Mouse (Mus musculus): ENCODE measurements at regions not wholly inside any gene's neighbourhood (a gene's known extent, or its start where the extent isn't known, plus 50 kb on each side); places are given as distances from the start of the nearest gene placed in this dataset.

DNA sequence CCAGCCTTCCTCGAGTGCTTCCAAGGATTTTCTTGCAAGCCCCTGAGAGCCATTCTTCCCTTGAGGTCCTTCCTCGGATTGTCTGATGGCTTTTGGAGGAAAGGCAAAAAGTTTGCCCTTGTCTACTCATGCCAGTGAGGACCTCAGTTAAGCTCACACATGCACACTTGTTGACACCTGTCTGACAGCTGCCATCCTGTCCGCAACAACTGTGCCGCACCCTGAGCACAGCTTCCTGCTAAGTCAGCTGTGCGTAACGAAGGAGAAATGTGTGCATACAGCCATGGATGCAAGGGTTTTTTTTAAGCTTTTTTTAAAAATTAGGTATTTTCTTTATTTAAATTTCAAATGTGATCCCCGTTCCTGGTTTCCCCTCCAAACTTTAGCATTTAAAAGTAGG is 293.8 kb downstream of the Adgrl2 start:
- 72% methylated on average over 7 of the region's 7 CpGs for WGBS
- H3K36me3 ChIP-seq = no peaks in the 10 kb centered on the region
- H3K9me3 ChIP-seq = no peaks in the 10 kb centered on the region
- no peak overlapping the region for H3K4me3 ChIP-seq
- no peak overlapping the region for H3K9ac ChIP-seq
- H3K27me3 ChIP-seq = no peaks in the 10 kb centered on the region
- H3K4me1 ChIP-seq = no peaks in the 10 kb centered on the region
- ATAC-seq (ENCODE audit: insufficient number of reproducible peaks, insufficient read depth, low FRiP score, low TSS enrichment, low read depth) = no peak
- H3K4me2 ChIP-seq = no peak overlapping the region
- no peak overlapping the region for H3K27ac ChIP-seq

DNA sequence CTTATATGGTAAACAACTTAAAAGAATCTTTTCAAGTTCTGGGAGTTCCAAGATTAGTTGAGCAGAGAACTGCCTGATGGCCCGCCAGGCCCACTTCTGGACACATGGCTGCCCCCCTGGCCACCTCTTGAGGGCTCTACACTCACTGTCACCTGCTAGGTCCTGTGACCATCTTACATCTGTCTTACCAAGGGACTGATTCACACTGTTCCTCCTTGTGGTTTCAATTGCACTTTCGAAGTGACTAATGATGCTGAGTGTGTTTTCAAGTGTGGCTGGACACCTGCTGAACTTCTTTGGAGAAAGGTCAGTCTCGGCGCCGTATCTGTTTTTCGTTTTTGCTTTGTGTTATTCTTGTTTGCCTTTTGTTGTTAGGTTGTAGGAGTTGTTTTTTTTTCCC is 294.9 kb downstream of the Adgrl2 start:
- Histone ChIP-seq H3K9me3 (no peaks in the 10 kb centered on the region), H3K4me3 (no peak overlapping the region), H3K36me3 (no peaks in the 10 kb centered on the region), H3K4me2 (no peak overlapping the region), H3K9ac (no peak overlapping the region), H3K27ac (no peak overlapping the region), H3K27me3 (no peaks in the 10 kb centered on the region), H3K4me1 (no peaks in the 10 kb centered on the region)
- no peak for ATAC-seq (ENCODE audit: insufficient number of reproducible peaks, insufficient read depth, low FRiP score, low TSS enrichment, low read depth)
- 91% methylated on average over 6 of the region's 6 CpGs for WGBS

DNA sequence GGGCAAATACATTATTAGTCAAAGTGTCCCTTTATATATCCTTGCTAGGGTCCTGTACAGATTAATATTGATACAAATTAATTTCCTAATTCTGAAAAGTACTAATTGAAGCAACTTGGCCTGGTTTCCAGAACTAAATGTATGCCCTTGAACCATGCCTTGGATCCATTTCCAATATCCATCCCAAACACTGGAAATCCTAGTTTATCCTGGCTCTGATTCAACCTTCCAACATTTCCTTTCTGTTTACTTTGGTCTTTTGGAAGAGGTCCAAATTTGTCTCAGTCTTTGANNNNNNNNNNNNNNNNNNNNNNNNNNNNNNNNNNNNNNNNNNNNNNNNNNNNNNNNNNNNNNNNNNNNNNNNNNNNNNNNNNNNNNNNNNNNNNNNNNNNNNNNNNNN is 307.2 kb downstream of the Adgrl2 start:
- Histone ChIP-seq H3K4me1 (peaks cover 7% of the 10 kb centered on the region), H3K4me2 (no peak overlapping the region), H3K27ac (no peak overlapping the region), H3K4me3 (no peak overlapping the region), H3K9ac (no peak overlapping the region), H3K9me3 (no peaks in the 10 kb centered on the region), H3K36me3 (no peaks in the 10 kb centered on the region), H3K27me3 (no peaks in the 10 kb centered on the region)
- no peak for ATAC-seq (ENCODE audit: insufficient number of reproducible peaks, insufficient read depth, low FRiP score, low TSS enrichment, low read depth)

DNA sequence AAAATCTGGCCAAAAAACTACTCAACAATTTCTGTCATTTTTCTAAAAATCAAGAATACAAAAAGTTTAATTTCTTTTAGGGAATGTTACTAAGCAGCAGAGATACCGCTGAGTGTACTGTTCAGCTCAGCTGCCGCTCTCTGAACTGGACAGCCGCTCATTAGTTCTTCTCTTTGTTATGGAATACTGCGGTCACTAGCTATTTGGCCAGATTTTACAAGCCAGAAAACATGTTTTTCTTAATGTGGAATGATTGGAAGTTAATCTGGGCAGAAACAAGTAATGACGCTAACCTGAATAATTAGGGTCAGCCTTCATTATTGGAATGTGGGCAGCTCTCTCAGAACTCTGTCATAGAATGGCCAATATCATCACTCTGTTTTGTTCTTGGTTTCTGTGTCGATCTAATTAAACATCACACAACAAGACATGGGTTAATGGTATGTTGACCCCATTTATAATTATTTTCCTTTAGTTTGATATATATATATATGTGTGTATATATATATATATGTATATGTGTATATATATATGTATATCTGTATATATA is 307.8 kb downstream of the Adgrl2 start:
- 84% methylated on average over 6 of the region's 6 CpGs for WGBS
- no peak overlapping the region for H3K4me2 ChIP-seq
- no peak overlapping the region for H3K9ac ChIP-seq
- no peaks in the 10 kb centered on the region for H3K27me3 ChIP-seq
- H3K4me1 ChIP-seq = peaks cover 7% of the 10 kb centered on the region
- H3K4me3 ChIP-seq = no peak overlapping the region
- H3K27ac ChIP-seq = no peak overlapping the region
- H3K9me3 ChIP-seq = no peaks in the 10 kb centered on the region
- ATAC-seq (ENCODE audit: insufficient number of reproducible peaks, insufficient read depth, low FRiP score, low TSS enrichment, low read depth) = no peak
- no peaks in the 10 kb centered on the region for H3K36me3 ChIP-seq

DNA sequence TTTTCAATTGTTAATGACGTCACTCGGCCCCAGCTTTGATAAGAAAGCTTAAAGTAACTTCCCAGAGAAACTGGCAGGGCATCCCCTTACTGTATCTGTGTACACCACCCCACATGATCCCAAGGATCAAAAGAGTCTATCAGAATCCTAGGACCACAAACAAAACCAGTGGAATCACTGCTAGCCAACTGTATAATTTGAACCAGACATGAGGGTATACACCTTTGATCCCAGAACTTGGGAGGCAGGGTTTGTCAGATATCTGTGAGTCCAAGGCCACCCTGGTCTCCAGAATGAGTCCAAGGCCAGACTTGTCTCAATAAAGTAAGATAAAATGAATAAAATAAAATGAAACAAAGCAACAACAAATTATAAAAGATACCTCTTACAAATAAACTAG is 309.2 kb downstream of the Adgrl2 start:
- ATAC-seq (ENCODE audit: insufficient number of reproducible peaks, insufficient read depth, low FRiP score, low TSS enrichment, low read depth) = no peak
- WGBS = 37% methylated on average over 2 of the region's 2 CpGs
- Histone ChIP-seq H3K27ac (no peak overlapping the region), H3K4me3 (no peak overlapping the region), H3K9me3 (no peaks in the 10 kb centered on the region), H3K9ac (no peak overlapping the region), H3K27me3 (no peaks in the 10 kb centered on the region), H3K4me1 (peaks cover 7% of the 10 kb centered on the region), H3K36me3 (no peaks in the 10 kb centered on the region), H3K4me2 (no peak overlapping the region)

DNA sequence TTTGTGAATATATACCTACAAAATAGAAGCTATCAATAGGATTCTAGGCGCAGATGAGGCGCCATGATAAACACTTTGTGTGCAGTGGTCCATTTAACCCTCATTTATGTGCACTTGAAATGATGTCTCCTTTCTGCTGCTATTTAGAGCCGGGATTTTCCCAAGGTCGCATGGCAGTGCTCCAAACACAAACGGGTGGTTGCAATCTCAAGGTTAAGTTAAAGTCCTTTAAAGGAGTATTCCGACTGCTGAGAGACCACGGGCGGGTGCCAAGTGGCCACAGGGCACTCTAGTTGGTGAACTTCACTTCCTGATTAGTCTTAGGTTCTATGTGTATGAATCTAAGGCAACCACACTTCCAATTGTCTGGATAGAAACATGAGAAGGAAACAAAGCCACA is 309.6 kb downstream of the Adgrl2 start:
- Histone ChIP-seq H3K27ac (no peak overlapping the region), H3K4me3 (no peak overlapping the region), H3K9me3 (no peaks in the 10 kb centered on the region), H3K4me2 (no peak overlapping the region), H3K4me1 (peaks cover 7% of the 10 kb centered on the region), H3K36me3 (no peaks in the 10 kb centered on the region), H3K27me3 (no peaks in the 10 kb centered on the region), H3K9ac (no peak overlapping the region)
- WGBS = 69% methylated on average over 8 of the region's 8 CpGs
- no peak for ATAC-seq (ENCODE audit: insufficient number of reproducible peaks, insufficient read depth, low FRiP score, low TSS enrichment, low read depth)

DNA sequence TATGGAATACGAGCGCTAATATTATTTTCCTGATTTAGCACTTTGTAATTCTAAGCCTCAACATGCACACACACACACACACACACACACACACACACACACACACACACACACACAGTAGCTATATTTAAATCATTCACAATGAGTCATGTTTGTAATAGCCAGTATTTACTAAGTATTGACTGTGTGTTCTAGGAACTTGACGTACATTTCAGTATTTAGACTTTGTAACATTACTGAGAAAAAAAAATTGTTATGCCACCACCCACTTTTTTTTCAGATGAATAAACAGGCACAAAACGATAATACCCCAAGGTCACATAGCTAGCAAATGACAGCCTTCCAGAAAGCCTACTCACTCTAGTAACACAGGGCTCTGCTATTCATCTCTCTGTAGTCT is 310.3 kb downstream of the Adgrl2 start:
- WGBS = 86% methylated on average over 4 of the region's 4 CpGs
- Histone ChIP-seq H3K4me2 (no peak overlapping the region), H3K9ac (no peak overlapping the region), H3K27me3 (no peaks in the 10 kb centered on the region), H3K27ac (no peak overlapping the region), H3K4me3 (no peak overlapping the region), H3K9me3 (no peaks in the 10 kb centered on the region), H3K4me1 (peaks cover 7% of the 10 kb centered on the region), H3K36me3 (no peaks in the 10 kb centered on the region)
- no peak for ATAC-seq (ENCODE audit: insufficient number of reproducible peaks, insufficient read depth, low FRiP score, low TSS enrichment, low read depth)

DNA sequence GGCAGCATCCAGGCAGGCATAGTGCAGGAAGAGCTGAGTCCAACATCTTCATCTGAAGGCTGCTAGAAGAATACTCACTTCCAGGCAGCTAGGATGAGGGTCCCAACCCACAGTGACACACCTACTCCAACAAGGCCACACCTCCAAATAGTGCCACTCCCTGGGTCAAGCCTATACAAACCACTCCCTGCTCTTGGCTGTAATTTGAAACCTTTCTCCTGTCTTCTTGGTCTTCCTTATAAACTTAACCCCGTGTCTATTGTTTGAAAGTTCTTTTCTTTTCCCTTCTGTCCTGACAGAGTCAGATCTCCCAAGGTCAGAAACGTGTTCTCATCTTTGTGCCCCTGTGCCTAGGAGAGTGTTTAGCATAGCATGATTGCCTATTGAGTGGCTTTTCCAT is 311.2 kb downstream of the Adgrl2 start:
- Histone ChIP-seq H3K9ac (no peak overlapping the region), H3K4me1 (peaks cover 7% of the 10 kb centered on the region), H3K4me3 (no peak overlapping the region), H3K27ac (no peak overlapping the region), H3K27me3 (no peaks in the 10 kb centered on the region), H3K36me3 (no peaks in the 10 kb centered on the region), H3K4me2 (no peak overlapping the region), H3K9me3 (no peaks in the 10 kb centered on the region)
- WGBS = 51% methylated on average over 2 of the region's 2 CpGs
- no peak for ATAC-seq (ENCODE audit: insufficient number of reproducible peaks, insufficient read depth, low FRiP score, low TSS enrichment, low read depth)

DNA sequence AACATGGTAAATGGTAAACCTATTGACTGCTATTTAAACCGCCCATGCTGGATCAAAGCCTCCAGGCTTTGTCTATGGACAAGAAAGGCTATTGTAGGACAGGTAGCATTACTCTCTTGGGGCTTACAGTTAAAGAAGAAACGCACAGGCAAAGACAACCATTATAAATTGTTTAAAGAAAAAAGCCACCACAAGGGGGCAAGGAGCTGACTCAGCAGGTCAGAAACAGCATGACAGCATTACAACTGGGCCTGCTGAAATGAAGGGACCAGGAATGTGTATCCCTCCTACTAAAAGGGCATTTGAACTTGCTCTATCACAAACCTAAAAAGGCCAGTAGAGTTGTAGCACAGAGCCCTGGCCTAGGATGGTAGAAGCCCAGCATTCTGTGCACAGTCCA is 314.3 kb downstream of the Adgrl2 start:
- H3K4me3 ChIP-seq = no peak overlapping the region
- no peak overlapping the region for H3K27ac ChIP-seq
- no peak overlapping the region for H3K9ac ChIP-seq
- no peak overlapping the region for H3K4me2 ChIP-seq
- H3K9me3 ChIP-seq = no peaks in the 10 kb centered on the region
- ATAC-seq (ENCODE audit: insufficient number of reproducible peaks, insufficient read depth, low FRiP score, low TSS enrichment, low read depth) = no peak
- H3K4me1 ChIP-seq = peaks cover 5% of the 10 kb centered on the region
- WGBS = 70% methylated on average over 2 of the region's 2 CpGs
- no peaks in the 10 kb centered on the region for H3K36me3 ChIP-seq
- H3K27me3 ChIP-seq = no peaks in the 10 kb centered on the region

DNA sequence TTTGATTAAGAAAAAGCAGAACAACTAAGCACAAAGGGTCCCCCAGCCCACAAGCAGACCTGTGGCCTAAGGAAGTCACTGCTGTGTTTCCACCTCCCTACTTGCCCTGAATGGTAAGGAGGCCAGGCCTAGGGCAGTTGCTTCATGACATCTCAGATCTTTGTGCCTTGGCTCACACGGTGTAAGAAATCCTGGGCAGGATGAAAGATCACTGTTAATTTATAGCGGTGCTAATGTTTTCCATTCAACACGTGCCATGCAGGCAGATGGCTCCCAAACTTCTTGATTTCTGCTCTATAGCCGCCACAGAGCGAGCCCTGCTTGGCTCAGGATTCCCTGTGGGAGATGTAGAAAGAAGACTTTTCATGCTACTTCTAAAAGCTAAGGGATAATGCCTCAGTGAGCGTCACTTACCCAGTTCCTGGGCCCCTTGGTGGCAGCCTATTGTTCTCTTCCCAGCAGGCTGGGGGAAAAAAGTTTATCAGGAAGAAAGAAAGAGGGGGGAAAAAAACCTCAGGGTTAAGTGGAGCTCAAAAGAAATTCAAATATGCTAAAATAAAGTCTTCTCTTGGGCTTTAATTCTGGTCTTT is 327.4 kb downstream of the Adgrl2 start:
- WGBS = 25% methylated on average over 6 of the region's 6 CpGs
- Histone ChIP-seq H3K9ac (no peak overlapping the region), H3K36me3 (no peaks in the 10 kb centered on the region), H3K27me3 (no peaks in the 10 kb centered on the region), H3K4me1 (peaks cover 14% of the 10 kb centered on the region), H3K9me3 (peaks cover 2% of the 10 kb centered on the region; the same call in 1 of the 2 replicates), H3K27ac (no peak overlapping the region), H3K4me2 (no peak overlapping the region), H3K4me3 (no peak overlapping the region)
- no peak for ATAC-seq (ENCODE audit: insufficient number of reproducible peaks, insufficient read depth, low FRiP score, low TSS enrichment, low read depth)

DNA sequence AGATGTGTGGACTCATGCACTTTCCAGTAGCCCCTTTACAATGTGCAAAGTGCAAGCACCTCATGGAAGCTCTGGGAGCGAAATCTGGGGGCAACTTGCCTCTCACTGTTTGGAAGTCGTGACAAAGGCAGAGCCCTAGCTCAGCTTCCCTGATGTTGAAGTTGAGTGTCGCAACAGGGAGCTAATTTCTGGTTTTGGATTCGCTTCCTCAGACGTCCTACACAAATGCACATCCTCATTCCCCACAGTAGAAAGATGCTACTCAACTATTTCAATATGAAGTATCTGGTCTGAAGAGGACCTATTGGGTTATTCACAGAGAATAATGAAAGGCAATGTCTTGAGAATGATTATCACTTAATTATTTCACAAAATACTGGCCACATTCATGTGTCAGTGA is 331.3 kb downstream of the Adgrl2 start:
- Histone ChIP-seq H3K36me3 (no peaks in the 10 kb centered on the region), H3K9ac (no peak overlapping the region), H3K27ac (0 out of 2 replicates have a peak overlapping the region, but pooled peaks have one; percentile 3), H3K4me1 (peaks cover 26% of the 10 kb centered on the region), H3K4me3 (no peak overlapping the region), H3K4me2 (no peak overlapping the region), H3K9me3 (no peaks in the 10 kb centered on the region), H3K27me3 (no peaks in the 10 kb centered on the region)
- 85% methylated on average over 5 of the region's 5 CpGs for WGBS
- no peak for ATAC-seq (ENCODE audit: insufficient number of reproducible peaks, insufficient read depth, low FRiP score, low TSS enrichment, low read depth)

DNA sequence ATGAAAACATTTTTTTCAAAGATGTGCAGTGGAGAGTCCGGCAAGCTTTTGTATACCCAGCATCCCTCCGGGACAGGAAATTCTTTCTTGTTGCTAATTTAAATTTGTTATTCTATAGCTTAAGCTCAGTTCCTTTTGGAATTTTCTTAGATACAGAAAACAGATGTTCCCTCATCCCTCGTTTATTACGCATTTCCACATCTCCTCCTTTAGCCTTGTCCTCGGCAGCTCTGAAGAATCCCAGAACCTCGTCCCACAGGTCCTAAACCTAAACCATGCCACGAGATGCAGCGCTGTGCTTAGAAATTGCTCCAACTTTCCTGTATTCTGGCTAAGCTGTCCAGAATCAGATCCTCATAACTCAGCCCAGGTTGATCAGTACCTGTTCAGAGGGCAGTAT is 332.0 kb downstream of the Adgrl2 start:
- Histone ChIP-seq H3K4me1 (peaks cover 26% of the 10 kb centered on the region), H3K4me2 (no peak overlapping the region), H3K9ac (no peak overlapping the region), H3K4me3 (no peak overlapping the region), H3K27ac (0 out of 2 replicates have a peak overlapping the region, but pooled peaks have one; percentile 3), H3K9me3 (no peaks in the 10 kb centered on the region), H3K27me3 (no peaks in the 10 kb centered on the region), H3K36me3 (no peaks in the 10 kb centered on the region)
- no peak for ATAC-seq (ENCODE audit: insufficient number of reproducible peaks, insufficient read depth, low FRiP score, low TSS enrichment, low read depth)
- 26% methylated on average over 8 of the region's 8 CpGs for WGBS
